Mouse (Mus musculus) left cerebral cortex, postnatal 14 days (tissue): ENCODE measurements at regions not wholly inside any gene's neighbourhood (a gene's known extent, or its start where the extent isn't known, plus 50 kb on each side); places are given as distances from the start of the nearest gene placed in this dataset.

Experiments used
- DNase-seq, 2 experiments: peaks; one replicate each; pipeline ENCODE4 v3.0.0; 2021 to 2022; ENCODE audit warnings: low spot score in 2 of 2, mixed read lengths in 1 of 2
- intact Hi-C: fragments of 180-260 bp; cut with DNase I; formaldehyde crosslinking; loops from one replicate; pipeline ENCODE4 v1.15.1; 2025

GRCm38 (mm10) chr1:27062311-27062710 lies 375.1 kb upstream of the 4931408C20Rik start:
- intact Hi-C loops: no loop called here
- peak in 1 of 2 experiments; percentile 2 for DNase-seq
